30 mouse cellular contexts compared by ENCODE assay signal in the genomic region with DNA sequence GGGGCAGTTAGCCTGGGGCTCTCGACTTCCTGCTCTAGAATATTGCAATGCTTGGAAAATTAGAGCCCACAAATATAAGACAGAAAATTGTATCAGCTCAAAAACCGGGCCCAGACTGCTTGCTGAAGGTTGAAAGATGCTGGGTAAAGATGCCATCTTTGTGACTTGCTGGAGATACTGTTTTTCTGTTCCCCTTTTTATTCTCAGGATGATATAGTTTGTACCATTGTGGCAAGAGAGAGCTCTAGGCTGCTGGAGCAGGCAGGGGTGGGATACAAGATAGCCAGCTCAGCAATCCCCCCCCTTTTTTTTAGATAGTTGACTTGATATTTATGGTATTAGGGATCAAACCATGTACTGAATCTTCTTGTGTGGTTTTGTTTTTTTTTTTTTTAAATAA.
"Had no signal": no experiment of that assay in that cellular context is flagged by ENCODE, and none has a peak within 500 bp of the region (broad histone marks: within the 10 kb centered on the region; RNA-seq: fewer than 3 reads in every experiment).

No protein-coding gene starts in this region.

- H3K27ac ChIP-seq: heart, embryonic 10.5 days; heart, embryonic 13.5 days; heart, embryonic 15.5 days; hindbrain, embryonic 10.5 days; hindbrain, embryonic 12.5 days; hindbrain, embryonic 13.5 days; hindbrain, embryonic 14.5 days; hindbrain, embryonic 15.5 days; hindbrain, postnatal 0 days; intestine, embryonic 15.5 days; kidney, embryonic 15.5 days; kidney, postnatal 0 days; layer of hippocampus, adult 2 months had no signal

- H3K4me2 ChIP-seq: heart, embryonic 11.5 days; heart, embryonic 12.5 days; heart, embryonic 13.5 days; heart, embryonic 15.5 days; hindbrain, embryonic 12.5 days; hindbrain, embryonic 13.5 days; hindbrain, embryonic 14.5 days; hindbrain, embryonic 15.5 days; intestine, embryonic 15.5 days; kidney, embryonic 15.5 days had no signal

- H3K4me1 ChIP-seq: heart, embryonic 15.5 days; hindbrain, embryonic 10.5 days; hindbrain, embryonic 12.5 days; hindbrain, embryonic 13.5 days; hindbrain, embryonic 15.5 days; intestine, embryonic 15.5 days; kidney, embryonic 15.5 days had no signal

- DNase-seq: heart, postnatal 10 days; heart, postnatal 14 days; heart, postnatal 36 days; heart, postnatal 4 days; kidney, adult 11 months; kidney, adult 18-20 months; kidney, adult 2 months; kidney, adult 8-10 months; kidney, adult 9 months; kidney, postnatal 10 days; kidney, postnatal 25 days; kidney, postnatal 36 days; kidney, postnatal 4 days; layer of hippocampus, adult 9-11 months; layer of hippocampus, postnatal 36 days had no signal

- H3K9ac ChIP-seq: heart, embryonic 12.5 days; heart, embryonic 13.5 days; heart, embryonic 15.5 days; hindbrain, embryonic 12.5 days; hindbrain, embryonic 13.5 days; hindbrain, embryonic 14.5 days; hindbrain, embryonic 15.5 days; intestine, embryonic 15.5 days; kidney, embryonic 15.5 days had no signal

- H3K36me3 ChIP-seq: intestine, embryonic 15.5 days had no signal

- H3K4me3 ChIP-seq: heart, embryonic 10.5 days; heart, embryonic 12.5 days; heart, embryonic 13.5 days; heart, embryonic 15.5 days; hindbrain, embryonic 10.5 days; hindbrain, embryonic 12.5 days; hindbrain, embryonic 13.5 days; hindbrain, embryonic 15.5 days; intestine, embryonic 15.5 days; kidney, embryonic 15.5 days; layer of hippocampus, adult 2 months had no signal

- H3K9me3 ChIP-seq: heart, embryonic 10.5 days; heart, embryonic 12.5 days; heart, embryonic 13.5 days; heart, embryonic 15.5 days; hindbrain, embryonic 10.5 days; hindbrain, embryonic 12.5 days; hindbrain, embryonic 13.5 days; hindbrain, embryonic 15.5 days; intestine, embryonic 15.5 days; kidney, embryonic 15.5 days had no signal

- H3K27me3 ChIP-seq: heart, embryonic 15.5 days; hindbrain, embryonic 12.5 days; hindbrain, embryonic 13.5 days; hindbrain, embryonic 15.5 days; intestine, embryonic 15.5 days; kidney, embryonic 15.5 days had no signal
